Mouse (Mus musculus) megakaryocyte, embryonic 14.5 days (primary cell): Measurements from ENCODE around the gene Psen1.

Source experiments
- FLI1 ChIP-seq: IDR thresholded peaks from 2 replicates; pipeline ENCODE4 v1.6.1; 2012; ENCODE audit warnings: low read length, inconsistent platforms, mixed read lengths
- GATA1 ChIP-seq: IDR thresholded peaks from 3 replicates; pipeline ENCODE4 v1.6.1; 2012; ENCODE audit warnings: mixed read lengths, low read length, inconsistent platforms, borderline replicate concordance

DNA sequence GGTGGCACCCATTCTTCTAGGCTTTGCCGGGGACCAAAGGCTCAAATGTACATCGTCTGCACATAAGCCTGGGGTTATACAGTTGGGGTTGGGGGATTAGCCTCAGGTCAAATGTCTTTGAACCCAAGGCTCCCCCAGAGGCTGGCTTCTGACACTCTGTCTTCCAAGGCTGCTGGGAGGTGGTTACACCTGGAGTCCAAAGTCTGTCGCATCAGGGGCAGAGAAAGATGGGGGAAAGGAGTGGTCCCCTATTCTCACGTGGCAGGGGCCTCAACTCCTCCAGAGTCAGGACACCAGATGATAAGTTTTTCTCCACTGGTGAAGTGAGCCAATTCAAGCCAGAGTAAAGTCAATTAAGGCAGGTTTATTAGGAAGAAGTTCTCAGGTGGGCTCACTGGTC lies 10.7 kb downstream of the Psen1 start:
- TF ChIP-seq FLI1 (no peak), GATA1 (no peak)
